Mouse (Mus musculus) layer of hippocampus, adult 8-10 months (tissue): ENCODE results near the gene Ccnyl1. TPM values are rescaled to one million over a fixed set of nuclear protein-coding genes. Genes with fewer than 3 reads are reported as not detected.

Experiments
- DNase-seq, 2 experiments: peaks; one replicate each; pipeline ENCODE4 v3.0.0; 2022; ENCODE audit warnings: low spot score in 2 of 2
- total RNA-seq, 4 experiments: library from RNA; stranded (reverse); gene quantifications; 2 replicates each; pipeline ENCODE4 v1.2.4; 2022

Ccnyl1 gene
- total RNA-seq, 4 experiments from 2014 or later, result 10.4 to 12.9 (median 12.0) TPM

- DNase-seq, result peak; percentile 55 to 62
These were observed 47.4 kb downstream of the Ccnyl1 start, which contains the start of gene Fzd5 for GRCm38 (mm10) chr1:64737502-64738179. TSS of gene Fzd5 (minus strand) at chr1:64737751.

- DNase-seq, result no peak
These were observed 47.9 kb downstream of the Ccnyl1 start for GRCm38 (mm10) chr1:64738180-64738555.

- no peak for DNase-seq
These were observed 48.4 kb downstream of the Ccnyl1 start for GRCm38 (mm10) chr1:64738661-64739082.

GRCm38 (mm10) chr1:64742741-64743408 is 52.6 kb downstream of the Ccnyl1 start:
- no peak for DNase-seq

- no peak for DNase-seq
These were observed 54.4 kb downstream of the Ccnyl1 start for GRCm38 (mm10) chr1:64744616-64745015.

- DNase-seq, result no peak
These were observed 62.9 kb downstream of the Ccnyl1 start for GRCm38 (mm10) chr1:64753109-64753508.

GRCm38 (mm10) chr1:64753668-64754067 is 63.4 kb downstream of the Ccnyl1 start:
- DNase-seq, result no peak

GRCm38 (mm10) chr1:64754658-64755057 is 64.4 kb downstream of the Ccnyl1 start:
- DNase-seq, result no peak

- DNase-seq, result no peak
These were observed 65.8 kb downstream of the Ccnyl1 start for GRCm38 (mm10) chr1:64755971-64756639.

- no peak for DNase-seq
These were observed 66.4 kb downstream of the Ccnyl1 start for GRCm38 (mm10) chr1:64756640-64757030.

- DNase-seq, result no peak
These were observed 67.0 kb downstream of the Ccnyl1 start for GRCm38 (mm10) chr1:64757254-64757653.

GRCm38 (mm10) chr1:64757766-64758165 is 67.5 kb downstream of the Ccnyl1 start:
- DNase-seq, result no peak

- DNase-seq, result no peak
These were observed 71.4 kb downstream of the Ccnyl1 start for GRCm38 (mm10) chr1:64761646-64762045.

- no peak for DNase-seq
These were observed 79.9 kb downstream of the Ccnyl1 start for GRCm38 (mm10) chr1:64770169-64770568.

- DNase-seq, result no peak
These were observed 83.0 kb downstream of the Ccnyl1 start for GRCm38 (mm10) chr1:64773305-64773704.

Other genes starting within 250 kb of the Ccnyl1 start
- 10 to 100 TPM; 44.9 to 54.2 (median 51.6) TPM for gene Creb1, start 157.8 kb upstream of the Ccnyl1 start, total RNA-seq
- gene Mettl21a, start 73.2 kb upstream of the Ccnyl1 start, total RNA-seq, result 10 to 100 TPM in 3 of 4 experiments, 1 to 10 TPM in 1; 8.6 to 15.1 (median 12.6) TPM
- 1 to 10 TPM in 2 of 4 experiments, under 1 TPM in 2; 0.87 to 2.5 (median 1.3) TPM for gene Fzd5, start 47.3 kb downstream of the Ccnyl1 start, total RNA-seq